Mouse (Mus musculus): ENCODE measurements around the gene Iqcf1. TPM values are rescaled to one million over a fixed set of nuclear protein-coding genes. Genes with fewer than 3 reads are reported as not detected.

Iqcf1 gene
- polyA plus RNA-seq, 1 experiment from 2014 or later: not detected

GRCm38 (mm10) chr9:106501846-106502245, 2.1 kb downstream of the Iqcf1 start:
- Histone ChIP-seq H3K4me1 (no peaks in the 10 kb centered on the region), H3K36me3 (no peaks in the 10 kb centered on the region), H3K9me3 (no peaks in the 10 kb centered on the region), H3K4me2 (replicated peaks) (no peak overlapping the region), H3K27ac (replicated peaks) (no peak overlapping the region), H3K9ac (replicated peaks) (no peak overlapping the region), H3K27me3 (no peaks in the 10 kb centered on the region), H3K4me3 (no peak overlapping the region)
- ATAC-seq (ENCODE audit: low FRiP score, low read depth): no peak
- WGBS: 90% methylated on average over 22 of the region's 22 CpGs

- Histone ChIP-seq H3K9ac (replicated peaks) (no peak overlapping the region), H3K4me1 (no peaks in the 10 kb centered on the region), H3K27me3 (no peaks in the 10 kb centered on the region), H3K9me3 (no peaks in the 10 kb centered on the region), H3K4me3 (no peak overlapping the region), H3K4me2 (replicated peaks) (no peak overlapping the region), H3K27ac (replicated peaks) (no peak overlapping the region), H3K36me3 (no peaks in the 10 kb centered on the region)
- no peak for ATAC-seq (ENCODE audit: low FRiP score, low read depth)
- WGBS: 73% methylated on average over 6 of the region's 6 CpGs
Observed at GRCm38 (mm10) chr9:106504246-106504645, 4.5 kb downstream of the Iqcf1 start.

- Histone ChIP-seq H3K9ac (replicated peaks) (no peak overlapping the region), H3K9me3 (no peaks in the 10 kb centered on the region), H3K4me1 (no peaks in the 10 kb centered on the region), H3K36me3 (no peaks in the 10 kb centered on the region), H3K4me2 (replicated peaks) (no peak overlapping the region), H3K27me3 (no peaks in the 10 kb centered on the region), H3K4me3 (no peak overlapping the region), H3K27ac (replicated peaks) (no peak overlapping the region)
- no peak for ATAC-seq (ENCODE audit: low FRiP score, low read depth)
- WGBS: 94% methylated on average over 10 of the region's 10 CpGs
Observed at GRCm38 (mm10) chr9:106509356-106509755, 9.6 kb downstream of the Iqcf1 start.

GRCm38 (mm10) chr9:106512729-106513450, 13.1 kb downstream of the Iqcf1 start:
- ATAC-seq (ENCODE audit: low FRiP score, low read depth): no peak
- Histone ChIP-seq H3K27me3 (no peaks in the 10 kb centered on the region), H3K9me3 (no peaks in the 10 kb centered on the region), H3K9ac (replicated peaks) (no peak overlapping the region), H3K4me3 (no peak overlapping the region), H3K27ac (replicated peaks) (no peak overlapping the region), H3K4me1 (no peaks in the 10 kb centered on the region), H3K36me3 (no peaks in the 10 kb centered on the region), H3K4me2 (replicated peaks) (no peak overlapping the region)
- WGBS: 69% methylated on average over 13 of the region's 13 CpGs

- Histone ChIP-seq H3K4me2 (replicated peaks) (no peak overlapping the region), H3K4me3 (no peak overlapping the region), H3K9me3 (no peaks in the 10 kb centered on the region), H3K27me3 (no peaks in the 10 kb centered on the region), H3K27ac (replicated peaks) (no peak overlapping the region), H3K4me1 (no peaks in the 10 kb centered on the region), H3K9ac (replicated peaks) (no peak overlapping the region), H3K36me3 (no peaks in the 10 kb centered on the region)
- WGBS: 80% methylated on average over 6 of the region's 6 CpGs
- no peak for ATAC-seq (ENCODE audit: low FRiP score, low read depth)
Observed at GRCm38 (mm10) chr9:106513566-106513965, 13.8 kb downstream of the Iqcf1 start.

- H3K27ac ChIP-seq (replicated peaks): no peak within 1 kb of the TSS
- H3K9ac ChIP-seq (replicated peaks): no peak within 1 kb of the TSS
- no peaks in the 10 kb centered on the region for H3K27me3 ChIP-seq
- H3K4me1 ChIP-seq: no peaks in the 10 kb centered on the region
- no peak within 1 kb of the TSS for H3K4me3 ChIP-seq
- H3K36me3 ChIP-seq: no peaks in the 10 kb centered on the region
- no peak for ATAC-seq (ENCODE audit: low FRiP score, low read depth)
- no peak within 1 kb of the TSS for H3K4me2 ChIP-seq (replicated peaks)
- no peaks in the 10 kb centered on the region for H3K9me3 ChIP-seq
- 93% methylated on average over 4 of the region's 4 CpGs for WGBS
Observed at GRCm38 (mm10) chr9:106514273-106514672, 14.5 kb downstream of the Iqcf1 start, which contains the start of gene Iqcf5. TSS of gene Iqcf5 (plus strand) at chr9:106514573.

- no peaks in the 10 kb centered on the region for H3K4me1 ChIP-seq
- no peaks in the 10 kb centered on the region for H3K27me3 ChIP-seq
- no peak overlapping the region for H3K4me2 ChIP-seq (replicated peaks)
- no peaks in the 10 kb centered on the region for H3K36me3 ChIP-seq
- no peak overlapping the region for H3K27ac ChIP-seq (replicated peaks)
- H3K4me3 ChIP-seq: no peak overlapping the region
- 76% methylated on average over 2 of the region's 2 CpGs for WGBS
- no peak for ATAC-seq (ENCODE audit: low FRiP score, low read depth)
- no peaks in the 10 kb centered on the region for H3K9me3 ChIP-seq
- H3K9ac ChIP-seq (replicated peaks): no peak overlapping the region
Observed at GRCm38 (mm10) chr9:106519433-106519832, 19.7 kb downstream of the Iqcf1 start.

- no peak overlapping the region for H3K9ac ChIP-seq (replicated peaks)
- ATAC-seq (ENCODE audit: low FRiP score, low read depth): no peak
- no peak overlapping the region for H3K27ac ChIP-seq (replicated peaks)
- no peak overlapping the region for H3K4me2 ChIP-seq (replicated peaks)
- no peaks in the 10 kb centered on the region for H3K27me3 ChIP-seq
- WGBS: 85% methylated on average over 8 of the region's 8 CpGs
- no peaks in the 10 kb centered on the region for H3K4me1 ChIP-seq
- no peak overlapping the region for H3K4me3 ChIP-seq
- no peaks in the 10 kb centered on the region for H3K36me3 ChIP-seq
- H3K9me3 ChIP-seq: no peaks in the 10 kb centered on the region
Observed at GRCm38 (mm10) chr9:106519909-106520308, 20.1 kb downstream of the Iqcf1 start.

- H3K36me3 ChIP-seq: no peaks in the 10 kb centered on the region
- no peaks in the 10 kb centered on the region for H3K4me1 ChIP-seq
- no peak overlapping the region for H3K4me3 ChIP-seq
- no peak overlapping the region for H3K9ac ChIP-seq (replicated peaks)
- H3K9me3 ChIP-seq: no peaks in the 10 kb centered on the region
- ATAC-seq (ENCODE audit: low FRiP score, low read depth): no peak
- H3K27me3 ChIP-seq: no peaks in the 10 kb centered on the region
- no peak overlapping the region for H3K27ac ChIP-seq (replicated peaks)
- H3K4me2 ChIP-seq (replicated peaks): no peak overlapping the region
- 33% methylated on average over 3 of the region's 3 CpGs for WGBS
Observed at GRCm38 (mm10) chr9:106531833-106532232, 32.1 kb downstream of the Iqcf1 start.

GRCm38 (mm10) chr9:106534296-106534695, 34.5 kb downstream of the Iqcf1 start:
- H3K4me1 ChIP-seq: no peaks in the 10 kb centered on the region
- WGBS: 93% methylated on average over 7 of the region's 7 CpGs
- no peak overlapping the region for H3K9ac ChIP-seq (replicated peaks)
- no peak overlapping the region for H3K27ac ChIP-seq (replicated peaks)
- no peak overlapping the region for H3K4me3 ChIP-seq
- ATAC-seq (ENCODE audit: low FRiP score, low read depth): no peak
- H3K27me3 ChIP-seq: no peaks in the 10 kb centered on the region
- H3K36me3 ChIP-seq: no peaks in the 10 kb centered on the region
- H3K4me2 ChIP-seq (replicated peaks): no peak overlapping the region
- H3K9me3 ChIP-seq: no peaks in the 10 kb centered on the region

GRCm38 (mm10) chr9:106534975-106535374, 35.2 kb downstream of the Iqcf1 start:
- no peaks in the 10 kb centered on the region for H3K9me3 ChIP-seq
- H3K36me3 ChIP-seq: no peaks in the 10 kb centered on the region
- no peaks in the 10 kb centered on the region for H3K27me3 ChIP-seq
- H3K4me2 ChIP-seq (replicated peaks): no peak overlapping the region
- WGBS: 88% methylated on average over 11 of the region's 11 CpGs
- no peaks in the 10 kb centered on the region for H3K4me1 ChIP-seq
- H3K4me3 ChIP-seq: no peak overlapping the region
- ATAC-seq (ENCODE audit: low FRiP score, low read depth): no peak
- no peak overlapping the region for H3K9ac ChIP-seq (replicated peaks)
- no peak overlapping the region for H3K27ac ChIP-seq (replicated peaks)
